Mouse (Mus musculus) retina, embryonic 14.5 days (tissue): Measurements from ENCODE around the gene Gm4353.
"Not testable (repeated sequence)": the region's sequence is repeated elsewhere in the genome, so short reads cannot be mapped to it uniquely, and the experiment has no call there.

ENCODE experiments used
- DNase-seq: peaks from one replicate; pipeline ENCODE4 v3.0.0-alpha.2; 2015; ENCODE audit warnings: low spot score

Gene Gm4353

GRCm38 (mm10) chr7:116084366-116084765 lies at the start of gene Gm4353:
TSS of gene Gm4353 (minus strand) at chr7:116084635.
- not testable (repeated sequence) for DNase-seq

GRCm38 (mm10) chr7:116132078-116132477 lies 47.6 kb upstream of the Gm4353 start:
- DNase-seq, result peak; percentile 87

GRCm38 (mm10) chr7:116131390-116131789 lies 47.0 kb upstream of the Gm4353 start:
- peak; percentile 42 for DNase-seq

GRCm38 (mm10) chr7:116129374-116129773 lies 44.9 kb upstream of the Gm4353 start:
- DNase-seq, result no peak

GRCm38 (mm10) chr7:116128286-116128685 lies 43.9 kb upstream of the Gm4353 start:
- DNase-seq, result no peak

- no peak for DNase-seq
Observed at GRCm38 (mm10) chr7:116127052-116127451, 42.6 kb upstream of the Gm4353 start.

GRCm38 (mm10) chr7:116125671-116126070 lies 41.2 kb upstream of the Gm4353 start:
- DNase-seq, result no peak

- no peak for DNase-seq
Observed at GRCm38 (mm10) chr7:116124057-116124456, 39.6 kb upstream of the Gm4353 start.

- DNase-seq, result no peak
Observed at GRCm38 (mm10) chr7:116123597-116123985, 39.2 kb upstream of the Gm4353 start.

GRCm38 (mm10) chr7:116122981-116123596 lies 38.7 kb upstream of the Gm4353 start:
- DNase-seq, result no peak

- DNase-seq, result no peak
Observed at GRCm38 (mm10) chr7:116121202-116121601, 36.8 kb upstream of the Gm4353 start.

GRCm38 (mm10) chr7:116120737-116121136 lies 36.3 kb upstream of the Gm4353 start:
- DNase-seq, result no peak

GRCm38 (mm10) chr7:116119306-116119857 lies 34.9 kb upstream of the Gm4353 start:
- no peak for DNase-seq

GRCm38 (mm10) chr7:116115991-116116390 lies 31.6 kb upstream of the Gm4353 start:
- no peak for DNase-seq

GRCm38 (mm10) chr7:116115216-116115930 lies 30.9 kb upstream of the Gm4353 start:
- no peak for DNase-seq

GRCm38 (mm10) chr7:116111546-116111945 lies 27.1 kb upstream of the Gm4353 start:
- DNase-seq, result no peak

- no peak for DNase-seq
Observed at GRCm38 (mm10) chr7:116110661-116111060, 26.2 kb upstream of the Gm4353 start.

- DNase-seq, result no peak
Observed at GRCm38 (mm10) chr7:116103091-116103490, 18.7 kb upstream of the Gm4353 start.

GRCm38 (mm10) chr7:116099952-116100528 lies 15.6 kb upstream of the Gm4353 start:
- no peak for DNase-seq

GRCm38 (mm10) chr7:116093466-116093850 lies 9.0 kb upstream of the Gm4353 start:
- DNase-seq, result no peak

GRCm38 (mm10) chr7:116092710-116093465 lies 8.5 kb upstream of the Gm4353 start:
- DNase-seq, result peak; percentile 99

GRCm38 (mm10) chr7:116060739-116061138 lies 23.7 kb downstream of the Gm4353 start:
- DNase-seq, result no peak
